In the genomic region with DNA sequence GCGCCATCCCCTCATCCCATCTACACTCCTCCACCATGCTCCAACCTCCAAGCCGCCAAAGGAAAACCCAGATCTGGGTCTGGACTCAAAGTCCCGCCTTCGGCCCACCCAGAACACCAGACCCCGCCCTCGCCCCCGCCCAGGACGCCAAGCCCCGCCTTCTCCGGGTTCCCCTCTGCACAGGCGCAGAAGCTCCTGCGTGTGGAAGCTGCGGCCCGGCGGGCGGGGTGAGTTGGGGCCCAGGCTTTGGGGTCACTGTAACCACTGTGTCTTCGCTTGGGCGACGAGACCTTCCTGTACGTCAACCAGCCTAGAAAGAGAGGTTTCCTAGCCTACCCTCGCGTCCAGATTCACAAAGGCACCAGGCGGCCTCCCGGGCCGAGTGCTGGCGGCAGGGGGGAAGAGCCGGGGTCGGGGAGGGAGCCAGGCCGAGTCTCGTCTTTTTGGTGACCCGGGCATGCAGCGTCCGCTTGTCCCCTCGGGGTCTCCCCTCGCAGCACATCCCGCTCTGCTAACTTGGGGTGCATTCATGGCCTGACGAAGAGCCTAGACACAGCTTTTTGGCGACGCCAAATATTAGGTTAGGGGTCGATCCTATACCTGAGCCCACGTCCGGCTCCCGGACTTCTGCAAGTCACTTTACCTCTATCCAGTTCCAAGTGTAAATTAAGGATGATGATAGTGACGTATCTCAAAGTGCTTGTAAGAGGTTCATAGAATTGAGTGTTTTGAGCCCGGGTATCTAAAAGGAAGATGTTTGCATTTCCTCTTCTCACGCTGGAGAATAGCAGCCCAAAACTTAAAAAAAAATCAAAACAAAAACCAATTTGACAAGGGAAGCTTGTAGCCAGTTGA, we compare ENCODE assay signal across 8 mouse cellular contexts. TPM values are rescaled to one million over a fixed set of nuclear protein-coding genes. Genes with fewer than 3 reads are reported as not detected.
A peak's percentile ranks its signal among the peaks of the same experiment; 100 is the strongest.
DNase-seq lines count a peak whose midpoint lies in the region; ATAC-seq and TF ChIP-seq lines count a peak whose summit lies in the region.

No protein-coding gene starts in this region.

- TF ChIP-seq CTCF in bone marrow macrophage, adult 2 months (IDR thresholded peaks at IDR 0.05; ENCODE audit: low read depth, low read length) = no peak
- TF ChIP-seq CTCF in spleen, adult 2 months (IDR thresholded peaks at IDR 0.05; ENCODE audit: extremely low read depth, insufficient read depth, insufficient read length, insufficient replicate concordance) = no peak

- peak overlapping the region; percentile 66 for H3K4me2 ChIP-seq in embryonic facial prominence, embryonic 15.5 days (replicated peaks)
- H3K4me2 ChIP-seq in limb, embryonic 13.5 days (replicated peaks) = peak overlapping the region; percentile 63
- H3K4me2 ChIP-seq in midbrain, embryonic 15.5 days = peak overlapping the region; percentile 66

- H3K9me3 ChIP-seq in embryonic facial prominence, embryonic 15.5 days (replicated peaks) = no peaks in the 10 kb centered on the region
- no peaks in the 10 kb centered on the region for H3K9me3 ChIP-seq in limb, embryonic 13.5 days
- H3K9me3 ChIP-seq in midbrain, embryonic 15.5 days = no peaks in the 10 kb centered on the region

- DNase-seq in A20 (ENCODE audit: low read depth, low spot score) = peak; percentile 92
- peak; percentile 90 for DNase-seq in heart, adult 8-10 months (ENCODE audit: low spot score)
- peak; percentile 91 for DNase-seq in kidney, adult 9 months
- peak; percentile 66 to 89 for DNase-seq in spleen, adult 2 months (ENCODE audit: low read depth in 1 of 2, low spot score in 2 of 2)

- no peaks in the 10 kb centered on the region for H3K27me3 ChIP-seq in embryonic facial prominence, embryonic 15.5 days
- H3K27me3 ChIP-seq in limb, embryonic 13.5 days = no peaks in the 10 kb centered on the region
- H3K27me3 ChIP-seq in midbrain, embryonic 15.5 days (replicated peaks) = no peaks in the 10 kb centered on the region
- no peaks in the 10 kb centered on the region for H3K27me3 ChIP-seq in spleen, adult 2 months (ENCODE audit: control insufficient read depth, insufficient read depth, low read length)

- TF ChIP-seq POLR2A in bone marrow macrophage, adult 2 months (IDR thresholded peaks at IDR 0.05; ENCODE audit: borderline replicate concordance, low read depth, low read length) = 0 out of 2 replicates have a peak, but pooled peaks have one; percentile 32
- peak; percentile 47 for TF ChIP-seq POLR2A in spleen, adult 2 months (IDR thresholded peaks at IDR 0.05; ENCODE audit: low read depth, low read length)

- peaks cover 19% of the 10 kb centered on the region for H3K4me1 ChIP-seq in bone marrow macrophage, adult 2 months (ENCODE audit: control insufficient read depth, insufficient read depth, low read length)
- peaks cover 9% of the 10 kb centered on the region; the same call in 1 of the 2 replicates for H3K4me1 ChIP-seq in embryonic facial prominence, embryonic 15.5 days
- peaks cover 10% of the 10 kb centered on the region for H3K4me1 ChIP-seq in limb, embryonic 13.5 days
- peaks cover 15% of the 10 kb centered on the region for H3K4me1 ChIP-seq in midbrain, embryonic 15.5 days
- no peaks in the 10 kb centered on the region for H3K4me1 ChIP-seq in spleen, adult 2 months (ENCODE audit: control insufficient read depth, insufficient read depth, insufficient read length)

- WGBS in embryonic facial prominence, embryonic 15.5 days = under 1% methylated on average over 46 of the region's 46 CpGs
- WGBS in limb, embryonic 13.5 days = under 1% methylated on average over 45 of the region's 46 CpGs
- under 1% methylated on average over 46 of the region's 46 CpGs for WGBS in midbrain, embryonic 15.5 days
- WGBS in spleen, adult 2 months = under 1% methylated on average over 46 of the region's 46 CpGs

- peak overlapping the region; percentile 87 for H3K9ac ChIP-seq in embryonic facial prominence, embryonic 15.5 days
- H3K9ac ChIP-seq in limb, embryonic 13.5 days = peak overlapping the region; percentile 85
- H3K9ac ChIP-seq in midbrain, embryonic 15.5 days = peak overlapping the region; percentile 71

- H3K36me3 ChIP-seq in embryonic facial prominence, embryonic 15.5 days = peaks cover 3% of the 10 kb centered on the region
- peaks cover 6% of the 10 kb centered on the region for H3K36me3 ChIP-seq in limb, embryonic 13.5 days
- no peaks in the 10 kb centered on the region; the same call in 1 of the 2 replicates for H3K36me3 ChIP-seq in midbrain, embryonic 15.5 days (replicated peaks)
- no peaks in the 10 kb centered on the region for H3K36me3 ChIP-seq in spleen, adult 2 months (ENCODE audit: control insufficient read depth, insufficient read depth, low read length)

- ATAC-seq in embryonic facial prominence, embryonic 15.5 days (ENCODE audit: insufficient number of reproducible peaks, low FRiP score, low TSS enrichment, low read depth) = peak; percentile 97
- ATAC-seq in limb, embryonic 13.5 days (ENCODE audit: low FRiP score, low read depth) = peak; percentile 97
- peak; percentile 98 for ATAC-seq in midbrain, embryonic 15.5 days (replicated peaks)

- peak overlapping the region; percentile 82 for H3K4me3 ChIP-seq in bone marrow macrophage, adult 2 months (ENCODE audit: insufficient read depth, low read length)
- peak overlapping the region; percentile 68 for H3K4me3 ChIP-seq in embryonic facial prominence, embryonic 15.5 days (replicated peaks)
- peak overlapping the region; percentile 78 for H3K4me3 ChIP-seq in limb, embryonic 13.5 days
- peak overlapping the region; percentile 75 for H3K4me3 ChIP-seq in midbrain, embryonic 15.5 days
- peak overlapping the region; percentile 87 for H3K4me3 ChIP-seq in spleen, adult 2 months (ENCODE audit: extremely low read depth, insufficient read depth, insufficient read length)

- peak overlapping the region; percentile 27 for H3K27ac ChIP-seq in bone marrow macrophage, adult 2 months (ENCODE audit: insufficient read depth, low read depth, low read length)
- H3K27ac ChIP-seq in embryonic facial prominence, embryonic 15.5 days (replicated peaks) = peak overlapping the region; percentile 65
- H3K27ac ChIP-seq in limb, embryonic 13.5 days = no peak overlapping the region
- peak overlapping the region; percentile 70 for H3K27ac ChIP-seq in midbrain, embryonic 15.5 days
- H3K27ac ChIP-seq in spleen, adult 2 months (ENCODE audit: insufficient read depth, low read length) = peak overlapping the region; percentile 72

RNA-seq across cellular contexts. Expression of gene Tstd3, which starts 9.3 kb away (rescaled TPM):
- 19.6 and 22.4 TPM in 2 replicates for polyA plus RNA-seq in bone marrow macrophage, adult 2 months (2012; ENCODE audit: insufficient read depth, insufficient read length, missing spikeins)
- polyA plus RNA-seq in embryonic facial prominence, embryonic 15.5 days (2015; fragmentation: Nextera tagmentation; extraction: Ambion mirVana) = 7.5 and 8.2 TPM in 2 replicates
- total RNA-seq in heart, adult 8-10 months (2022) = 10 to 100 TPM; 14.1 to 22.0 (median 19.2) TPM
- 6.4 and 7.8 TPM in 2 replicates for polyA plus RNA-seq in limb, embryonic 13.5 days (2015; fragmentation: Nextera tagmentation; extraction: Ambion mirVana)
- 25.3 and 27.8 TPM in 2 replicates for polyA plus RNA-seq in midbrain, embryonic 15.5 days (2015; fragmentation: Nextera tagmentation; extraction: Ambion mirVana)
- polyA plus RNA-seq in spleen, adult 2 months (2012; rRNA removed) = 1.2 and 1.4 TPM in 2 replicates

RNA-seq across cellular contexts. Expression of gene Usp45, which starts 9.4 kb away (rescaled TPM):
- polyA plus RNA-seq in bone marrow macrophage, adult 2 months (2012; ENCODE audit: insufficient read depth, insufficient read length, missing spikeins) = 23.0 and 23.7 TPM in 2 replicates
- 7.0 and 8.5 TPM in 2 replicates for polyA plus RNA-seq in embryonic facial prominence, embryonic 15.5 days (2015; fragmentation: Nextera tagmentation; extraction: Ambion mirVana)
- 10 to 100 TPM; 10.9 to 14.0 (median 13.6) TPM for total RNA-seq in heart, adult 8-10 months (2022)
- polyA plus RNA-seq in limb, embryonic 13.5 days (2015; fragmentation: Nextera tagmentation; extraction: Ambion mirVana) = 8.2 and 11.5 TPM in 2 replicates
- 5.9 TPM in 2 replicates for polyA plus RNA-seq in midbrain, embryonic 15.5 days (2015; fragmentation: Nextera tagmentation; extraction: Ambion mirVana)
- polyA plus RNA-seq in spleen, adult 2 months (2012; rRNA removed) = 2.3 and 2.9 TPM in 2 replicates

RNA-seq across cellular contexts. Expression of gene Ccnc, which starts 48.8 kb away (rescaled TPM):
- polyA plus RNA-seq in bone marrow macrophage, adult 2 months (2012; ENCODE audit: insufficient read depth, insufficient read length, missing spikeins) = 27.5 and 27.8 TPM in 2 replicates
- 39.7 and 39.8 TPM in 2 replicates for polyA plus RNA-seq in embryonic facial prominence, embryonic 15.5 days (2015; fragmentation: Nextera tagmentation; extraction: Ambion mirVana)
- 10 to 100 TPM; 10.3 to 13.9 (median 11.5) TPM for total RNA-seq in heart, adult 8-10 months (2022)
- 41.0 and 45.0 TPM in 2 replicates for polyA plus RNA-seq in limb, embryonic 13.5 days (2015; fragmentation: Nextera tagmentation; extraction: Ambion mirVana)
- 60.5 and 63.4 TPM in 2 replicates for polyA plus RNA-seq in midbrain, embryonic 15.5 days (2015; fragmentation: Nextera tagmentation; extraction: Ambion mirVana)
- polyA plus RNA-seq in spleen, adult 2 months (2012; rRNA removed) = 1.9 and 2.3 TPM in 2 replicates
